Mouse (Mus musculus): ENCODE results near the gene Banp. TPM values are rescaled to one million over a fixed set of nuclear protein-coding genes. Genes with fewer than 3 reads are reported as not detected.
A peak's percentile ranks its signal among the peaks of the same experiment; 100 is the strongest.

The Banp gene
- polyA plus RNA-seq, 1 experiment from 2014 or later: 53.4 TPM

DNA sequence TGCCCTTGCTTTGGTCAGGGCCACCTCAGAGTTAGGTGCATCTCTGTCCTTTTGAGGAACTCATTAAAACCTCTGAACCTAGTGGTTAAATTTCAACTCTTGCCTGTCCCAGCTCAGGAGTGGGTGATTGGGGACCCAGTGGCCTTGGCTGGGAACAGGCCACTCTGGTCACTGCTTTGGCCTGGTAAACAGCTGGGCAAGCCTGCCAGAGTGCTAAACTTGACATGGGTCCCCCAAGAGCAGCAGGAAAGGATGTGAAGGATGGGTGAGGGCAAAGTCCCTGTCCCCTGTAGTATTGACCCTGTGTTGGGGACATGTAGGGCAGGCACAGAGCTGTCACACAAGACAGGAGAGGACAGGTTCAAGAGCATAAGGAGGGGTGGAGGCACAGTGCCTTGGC, 4.7 kb upstream of the Banp start, which contains the start of gene Car5a:
TSS of gene Car5a (minus strand) at position 74 of the 400 bp plus-strand sequence.
- Histone ChIP-seq H3K27ac (ENCODE audit: low read depth, low read length) (no peak within 1 kb of the TSS), H3K4me3 (ENCODE audit: low read depth, low read length) (no peak within 1 kb of the TSS), H3K4me2 (no peak within 1 kb of the TSS), H3K9me3 (ENCODE audit: control insufficient read depth, low read length) (no peaks in the 10 kb centered on the region), H3K36me3 (ENCODE audit: control insufficient read depth, insufficient read depth, low read length) (no peaks in the 10 kb centered on the region), H3K4me1 (ENCODE audit: control insufficient read depth, insufficient read depth, low read length) (peaks cover 14% of the 10 kb centered on the region), H3K9ac (ENCODE audit: low read length) (no peak within 1 kb of the TSS), H3K27me3 (ENCODE audit: control insufficient read depth, insufficient read depth, low read length) (no peaks in the 10 kb centered on the region)
- no peak for ATAC-seq (ENCODE audit: low FRiP score)
- DNase-seq (ENCODE audit: low spot score, missing footprints): no peak

- Histone ChIP-seq H3K36me3 (ENCODE audit: control insufficient read depth, insufficient read depth, low read length) (no peaks in the 10 kb centered on the region), H3K27me3 (ENCODE audit: control insufficient read depth, insufficient read depth, low read length) (no peaks in the 10 kb centered on the region), H3K4me3 (ENCODE audit: low read depth, low read length) (no peak overlapping the region), H3K9me3 (ENCODE audit: control insufficient read depth, low read length) (no peaks in the 10 kb centered on the region), H3K9ac (ENCODE audit: low read length) (no peak overlapping the region), H3K4me2 (no peak overlapping the region), H3K27ac (ENCODE audit: low read depth, low read length) (no peak overlapping the region), H3K4me1 (ENCODE audit: control insufficient read depth, insufficient read depth, low read length) (peaks cover 14% of the 10 kb centered on the region)
- ATAC-seq (ENCODE audit: low FRiP score): no peak
- DNase-seq (ENCODE audit: low spot score, missing footprints): no peak
- 81% methylated on average over 7 of the region's 7 CpGs for WGBS
Observed at GRCm38 (mm10) chr8:121946351-121946750, 3.2 kb upstream of the Banp start.

DNA sequence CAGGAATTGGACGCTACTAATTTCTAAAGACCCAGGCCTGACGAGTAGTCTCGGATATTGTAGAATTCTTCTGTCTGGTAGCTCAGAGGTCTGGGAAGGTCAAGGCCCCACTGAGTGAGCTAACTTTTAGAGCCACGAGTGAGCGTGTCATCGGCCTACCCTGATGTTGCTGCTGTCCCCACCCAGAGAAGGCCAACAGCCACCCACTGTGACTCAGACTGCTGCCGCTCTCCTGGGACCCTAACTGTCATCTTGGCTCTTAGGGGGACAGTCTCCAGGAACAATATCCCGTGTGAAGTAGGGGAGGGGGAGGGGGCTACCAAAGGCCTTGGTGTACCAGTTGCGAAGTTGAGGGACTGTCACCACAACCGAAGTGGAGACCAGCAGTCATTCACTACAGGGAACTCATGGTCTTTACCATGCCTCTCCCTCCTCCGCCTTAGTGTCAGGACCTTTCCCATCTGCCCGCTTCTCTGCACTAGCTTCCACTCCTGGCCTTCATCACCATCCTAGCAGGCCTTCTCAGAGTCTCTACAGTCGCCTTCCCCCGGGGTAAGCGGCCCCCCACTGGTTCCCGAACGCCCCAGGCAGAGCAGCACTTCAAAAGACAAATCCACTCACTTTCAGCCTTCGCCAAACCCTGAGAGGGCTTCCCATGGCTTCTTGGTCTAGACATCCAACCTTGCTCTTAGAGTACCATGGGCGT, 2.4 kb upstream of the Banp start:
- Histone ChIP-seq H3K27ac (ENCODE audit: low read depth, low read length) (peak overlapping the region; percentile 33), H3K4me3 (ENCODE audit: low read depth, low read length) (peak overlapping the region; percentile 13), H3K36me3 (ENCODE audit: control insufficient read depth, insufficient read depth, low read length) (no peaks in the 10 kb centered on the region), H3K4me2 (peak overlapping the region; percentile 45), H3K9me3 (ENCODE audit: control insufficient read depth, low read length) (no peaks in the 10 kb centered on the region), H3K9ac (ENCODE audit: low read length) (peak overlapping the region; percentile 60), H3K4me1 (ENCODE audit: control insufficient read depth, insufficient read depth, low read length) (peaks cover 22% of the 10 kb centered on the region), H3K27me3 (ENCODE audit: control insufficient read depth, insufficient read depth, low read length) (no peaks in the 10 kb centered on the region)
- ATAC-seq (ENCODE audit: low FRiP score): no peak
- 21% methylated on average over 19 of the region's 19 CpGs for WGBS
- no peak for DNase-seq (ENCODE audit: low spot score, missing footprints)

GRCm38 (mm10) chr8:121947753-121948141, 1.8 kb upstream of the Banp start:
- H3K9me3 ChIP-seq (ENCODE audit: control insufficient read depth, low read length): no peaks in the 10 kb centered on the region
- peak overlapping the region; percentile 45 for H3K4me2 ChIP-seq
- H3K36me3 ChIP-seq (ENCODE audit: control insufficient read depth, insufficient read depth, low read length): no peaks in the 10 kb centered on the region
- under 1% methylated on average over 18 of the region's 18 CpGs for WGBS
- peak overlapping the region; percentile 60 for H3K9ac ChIP-seq (ENCODE audit: low read length)
- peaks cover 25% of the 10 kb centered on the region for H3K4me1 ChIP-seq (ENCODE audit: control insufficient read depth, insufficient read depth, low read length)
- DNase-seq (ENCODE audit: low spot score, missing footprints) (peak; percentile 98), ATAC-seq (ENCODE audit: low FRiP score) (peak; percentile 58)
- peak overlapping the region; percentile 33 for H3K27ac ChIP-seq (ENCODE audit: low read depth, low read length)
- H3K4me3 ChIP-seq (ENCODE audit: low read depth, low read length): peak overlapping the region; percentile 13
- H3K27me3 ChIP-seq (ENCODE audit: control insufficient read depth, insufficient read depth, low read length): no peaks in the 10 kb centered on the region

DNA sequence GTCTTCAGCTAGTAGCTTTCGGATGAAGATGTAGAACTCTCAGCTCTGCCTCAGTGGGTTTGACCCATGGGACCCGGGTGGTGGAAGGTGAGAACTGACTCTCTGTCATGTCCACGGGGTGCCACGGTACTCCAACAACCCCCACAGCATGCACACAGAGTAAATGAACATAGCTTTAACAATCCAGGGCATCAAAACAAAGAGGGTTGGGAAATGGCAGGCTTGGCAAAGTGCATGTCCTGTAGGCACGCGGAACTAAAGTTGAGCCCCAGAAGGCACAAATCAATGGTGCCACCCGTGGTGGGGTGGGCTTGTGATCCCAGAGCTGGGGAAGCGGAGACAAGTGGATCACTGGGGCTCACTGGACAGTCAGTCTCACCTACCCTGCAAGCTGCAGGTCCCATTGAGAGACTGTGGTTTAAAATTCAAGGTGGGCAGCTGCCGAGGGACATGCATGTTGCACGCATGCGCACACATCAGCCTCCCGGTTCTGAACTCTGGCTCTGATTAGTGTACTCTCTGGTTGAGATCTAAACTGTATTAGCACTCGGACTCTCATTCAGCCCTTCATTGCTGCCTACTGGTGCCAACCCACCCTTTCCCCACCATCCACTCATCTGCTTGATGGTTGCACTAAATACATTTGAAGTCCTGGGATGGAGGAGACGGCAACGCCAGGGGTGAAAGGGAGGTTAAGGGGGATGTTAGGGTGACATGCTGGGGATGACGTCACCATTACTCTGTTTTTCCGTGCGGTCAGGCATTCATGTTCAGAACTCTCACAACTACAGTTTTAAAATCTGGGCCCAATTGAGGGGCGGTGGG, 1.0 kb upstream of the Banp start:
- Histone ChIP-seq H3K4me3 (ENCODE audit: low read depth, low read length) (peak overlapping the region; percentile 13), H3K27me3 (ENCODE audit: control insufficient read depth, insufficient read depth, low read length) (no peaks in the 10 kb centered on the region), H3K36me3 (ENCODE audit: control insufficient read depth, insufficient read depth, low read length) (no peaks in the 10 kb centered on the region; the same call in 1 of the 2 replicates), H3K9me3 (ENCODE audit: control insufficient read depth, low read length) (no peaks in the 10 kb centered on the region), H3K4me2 (peak overlapping the region; percentile 45), H3K4me1 (ENCODE audit: control insufficient read depth, insufficient read depth, low read length) (peaks cover 25% of the 10 kb centered on the region), H3K27ac (ENCODE audit: low read depth, low read length) (peak overlapping the region; percentile 33), H3K9ac (ENCODE audit: low read length) (peak overlapping the region; percentile 60; the same call in 1 of the 2 replicates)
- ATAC-seq (ENCODE audit: low FRiP score): no peak
- 62% methylated on average over 19 of the region's 19 CpGs for WGBS
- DNase-seq (ENCODE audit: low spot score, missing footprints): peak; percentile 87

GRCm38 (mm10) chr8:121949941-121950748, 595 bp downstream of the Banp start:
- H3K4me1 ChIP-seq (ENCODE audit: control insufficient read depth, insufficient read depth, low read length): peaks cover 25% of the 10 kb centered on the region
- H3K4me2 ChIP-seq: peak overlapping the region; percentile 94

GRCm38 (mm10) chr8:121950749-121951655, 1.5 kb downstream of the Banp start:
- peaks cover 25% of the 10 kb centered on the region for H3K4me1 ChIP-seq (ENCODE audit: control insufficient read depth, insufficient read depth, low read length)
- ATAC-seq (ENCODE audit: low FRiP score): peak; percentile 14
- no peaks in the 10 kb centered on the region; the same call in none of the 2 replicates for H3K36me3 ChIP-seq (ENCODE audit: control insufficient read depth, insufficient read depth, low read length)

More at GRCm38 (mm10) chr8:121949941-121950748, 595 bp downstream of the Banp start:
- Histone ChIP-seq H3K27ac (ENCODE audit: low read depth, low read length) (peak overlapping the region; percentile 86), H3K9me3 (ENCODE audit: control insufficient read depth, low read length) (no peaks in the 10 kb centered on the region), H3K4me3 (ENCODE audit: low read depth, low read length) (peak overlapping the region; percentile 96), H3K36me3 (ENCODE audit: control insufficient read depth, insufficient read depth, low read length) (no peaks in the 10 kb centered on the region; the same call in none of the 2 replicates), H3K27me3 (ENCODE audit: control insufficient read depth, insufficient read depth, low read length) (no peaks in the 10 kb centered on the region), H3K9ac (ENCODE audit: low read length) (peak overlapping the region; percentile 98)
- WGBS: under 1% methylated on average over 65 of the region's 66 CpGs
- ATAC-seq (ENCODE audit: low FRiP score) (peak; percentile 92), DNase-seq (ENCODE audit: low spot score, missing footprints) (peak; percentile 100)

GRCm38 (mm10) chr8:121951656-121952009, 2.1 kb downstream of the Banp start:
- peak overlapping the region; percentile 96 for H3K4me3 ChIP-seq (ENCODE audit: low read depth, low read length)
- no peak for ATAC-seq (ENCODE audit: low FRiP score)
- H3K9me3 ChIP-seq (ENCODE audit: control insufficient read depth, low read length): no peaks in the 10 kb centered on the region
- peaks cover 25% of the 10 kb centered on the region for H3K4me1 ChIP-seq (ENCODE audit: control insufficient read depth, insufficient read depth, low read length)
- H3K27me3 ChIP-seq (ENCODE audit: control insufficient read depth, insufficient read depth, low read length): no peaks in the 10 kb centered on the region
- H3K9ac ChIP-seq (ENCODE audit: low read length): peak overlapping the region; percentile 98
- H3K36me3 ChIP-seq (ENCODE audit: control insufficient read depth, insufficient read depth, low read length): no peaks in the 10 kb centered on the region; the same call in none of the 2 replicates
- H3K27ac ChIP-seq (ENCODE audit: low read depth, low read length): no peak overlapping the region
- DNase-seq (ENCODE audit: low spot score, missing footprints): no peak
- peak overlapping the region; percentile 94 for H3K4me2 ChIP-seq
- 37% methylated on average over 7 of the region's 7 CpGs for WGBS

More at GRCm38 (mm10) chr8:121950749-121951655, 1.5 kb downstream of the Banp start:
- WGBS: 1% methylated on average over 84 of the region's 97 CpGs
- Histone ChIP-seq H3K27me3 (ENCODE audit: control insufficient read depth, insufficient read depth, low read length) (no peaks in the 10 kb centered on the region), H3K9ac (ENCODE audit: low read length) (peak overlapping the region; percentile 98), H3K4me3 (ENCODE audit: low read depth, low read length) (peak overlapping the region; percentile 96), H3K9me3 (ENCODE audit: control insufficient read depth, low read length) (no peaks in the 10 kb centered on the region), H3K27ac (ENCODE audit: low read depth, low read length) (peak overlapping the region; percentile 86), H3K4me2 (peak overlapping the region; percentile 94)
- DNase-seq (ENCODE audit: low spot score, missing footprints): peak; percentile 94
